In the genomic region with DNA sequence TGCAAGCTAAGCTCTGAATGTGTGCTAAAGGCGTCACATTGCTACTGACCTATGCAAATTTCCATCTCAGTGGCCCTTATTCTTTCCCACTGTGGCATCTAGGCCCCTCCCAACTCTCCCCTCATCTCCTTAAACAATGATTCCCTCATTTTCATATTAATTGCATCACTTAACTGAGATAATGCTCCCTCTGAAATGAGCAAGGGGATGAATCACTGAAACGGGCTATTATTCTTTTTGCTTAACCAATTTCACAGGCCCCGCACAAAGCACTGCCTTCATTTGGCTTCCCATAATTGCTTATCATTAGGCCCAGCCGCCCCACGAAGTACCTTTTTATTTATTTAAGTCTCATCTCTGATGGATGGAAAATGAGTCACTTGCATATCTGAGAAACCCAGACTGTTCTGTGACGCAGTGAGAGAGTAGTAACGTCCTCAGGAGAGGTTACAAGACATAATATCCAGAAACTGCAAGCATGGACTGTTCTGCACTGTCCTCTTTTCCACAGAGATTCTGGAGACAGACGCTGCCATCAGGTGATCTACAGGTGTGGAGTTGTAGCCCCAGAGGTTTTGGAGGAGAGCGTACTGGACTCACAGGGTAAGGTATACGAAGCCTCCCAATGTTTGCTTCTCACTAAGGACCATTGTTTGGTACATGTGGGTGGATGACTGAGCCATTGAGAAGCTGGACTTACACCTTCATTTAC, we compare ENCODE assay signal across 23 mouse cellular contexts. TPM values are rescaled to one million over a fixed set of nuclear protein-coding genes. Genes with fewer than 3 reads are reported as not detected.
DNase-seq lines count a peak whose midpoint lies in the region; ATAC-seq and TF ChIP-seq lines count a peak whose summit lies in the region.
"Had no signal": no experiment of that assay in that cellular context is flagged by ENCODE, and none has a peak within 500 bp of the region (broad histone marks: within the 10 kb centered on the region; RNA-seq: fewer than 3 reads in every experiment).

A gene (plus strand): TSS at position 485 of the 712 bp plus-strand sequence.

- DNase-seq in midbrain, embryonic 11.5 days (ENCODE audit: low spot score, missing footprints) = no peak
- no peak for DNase-seq in midbrain, embryonic 10.5 days (ENCODE audit: low spot score)
- DNase-seq in forebrain, embryonic 14.5 days (ENCODE audit: low spot score) = peak; percentile 66
- peak; percentile 13 for DNase-seq in hindbrain, postnatal 0 days (ENCODE audit: low spot score)
- DNase-seq in testis, postnatal 10 days (ENCODE audit: low spot score) = no peak
- no peak for DNase-seq in heart, adult 9 months (ENCODE audit: low spot score in 2 of 2)
- DNase-seq: cerebellum, adult 9-11 months; kidney, adult 2 months; kidney, postnatal 36 days; layer of hippocampus, postnatal 36 days; left cerebral cortex, postnatal 4 days; lung, embryonic 14.5 days had no signal

- peak; percentile 61; the same call in 1 of the 2 replicates for ATAC-seq in midbrain, embryonic 11.5 days (ENCODE audit: low FRiP score)
- peak; percentile 80 for ATAC-seq in forebrain, embryonic 14.5 days
- 0 out of 2 replicates have a peak, but pooled peaks have one; percentile 40 for ATAC-seq in hindbrain, postnatal 0 days
- ATAC-seq in neural tube, embryonic 14.5 days (ENCODE audit: low read depth) = peak; percentile 85
- ATAC-seq in kidney, embryonic 15.5 days (replicated peaks; ENCODE audit: low FRiP score) = no peak

- no peak within 1 kb of the TSS for H3K4me2 ChIP-seq in midbrain, embryonic 11.5 days
- H3K4me2 ChIP-seq in forebrain, embryonic 14.5 days (ENCODE audit: low read length) = no peak within 1 kb of the TSS
- H3K4me2 ChIP-seq in hindbrain, postnatal 0 days (ENCODE audit: low read depth, low read length) = no peak within 1 kb of the TSS
- no peak within 1 kb of the TSS for H3K4me2 ChIP-seq in neural tube, embryonic 14.5 days (ENCODE audit: low read depth, low read length)
- no peak within 1 kb of the TSS for H3K4me2 ChIP-seq in kidney, embryonic 15.5 days
- H3K4me2 ChIP-seq: liver, embryonic 11.5 days; lung, embryonic 14.5 days had no signal

- no peak within 1 kb of the TSS for H3K4me3 ChIP-seq in midbrain, embryonic 11.5 days (ENCODE audit: low read depth, low read length)
- H3K4me3 ChIP-seq in midbrain, embryonic 10.5 days = no peak within 1 kb of the TSS
- H3K4me3 ChIP-seq in forebrain, embryonic 14.5 days (ENCODE audit: low read depth, low read length) = no peak within 1 kb of the TSS
- no peak within 1 kb of the TSS for H3K4me3 ChIP-seq in hindbrain, postnatal 0 days (ENCODE audit: low read length)
- H3K4me3 ChIP-seq in neural tube, embryonic 14.5 days (ENCODE audit: low read depth, low read length) = no peak within 1 kb of the TSS
- H3K4me3 ChIP-seq in kidney, embryonic 15.5 days (replicated peaks) = no peak within 1 kb of the TSS
- H3K4me3 ChIP-seq: erythroblast, embryonic 14.5 days had no signal

- TF ChIP-seq CTCF in hindbrain, postnatal 0 days (IDR thresholded peaks at IDR 0.05; ENCODE audit: low read depth) = no peak

- no peaks in the 10 kb centered on the region for H3K9me3 ChIP-seq in midbrain, embryonic 11.5 days (ENCODE audit: control insufficient read depth, low read length)
- no peaks in the 10 kb centered on the region for H3K9me3 ChIP-seq in midbrain, embryonic 10.5 days (replicated peaks)
- H3K9me3 ChIP-seq in forebrain, embryonic 14.5 days (replicated peaks; ENCODE audit: control insufficient read depth, low read length) = no peaks in the 10 kb centered on the region
- H3K9me3 ChIP-seq in hindbrain, postnatal 0 days (ENCODE audit: low read length) = no peaks in the 10 kb centered on the region
- H3K9me3 ChIP-seq in neural tube, embryonic 14.5 days (ENCODE audit: control insufficient read depth, low read length) = no peaks in the 10 kb centered on the region
- H3K9me3 ChIP-seq in kidney, embryonic 15.5 days (replicated peaks) = no peaks in the 10 kb centered on the region

- no peaks in the 10 kb centered on the region for H3K4me1 ChIP-seq in midbrain, embryonic 11.5 days (ENCODE audit: control insufficient read depth, insufficient read depth, low read length)
- H3K4me1 ChIP-seq in midbrain, embryonic 10.5 days = no peaks in the 10 kb centered on the region
- peaks cover 6% of the 10 kb centered on the region; the same call in 1 of the 2 replicates for H3K4me1 ChIP-seq in forebrain, embryonic 14.5 days (ENCODE audit: control insufficient read depth, insufficient read depth, low read length)
- no peaks in the 10 kb centered on the region for H3K4me1 ChIP-seq in hindbrain, postnatal 0 days (ENCODE audit: insufficient read depth, low read length)
- H3K4me1 ChIP-seq in neural tube, embryonic 14.5 days (ENCODE audit: control insufficient read depth, insufficient read depth, low read length) = no peaks in the 10 kb centered on the region
- no peaks in the 10 kb centered on the region for H3K4me1 ChIP-seq in kidney, embryonic 15.5 days

- no peak within 1 kb of the TSS for H3K27ac ChIP-seq in midbrain, embryonic 11.5 days (ENCODE audit: low read depth, low read length)
- no peak within 1 kb of the TSS for H3K27ac ChIP-seq in midbrain, embryonic 10.5 days (replicated peaks)
- H3K27ac ChIP-seq in forebrain, embryonic 14.5 days (ENCODE audit: low read depth, low read length) = no peak within 1 kb of the TSS
- H3K27ac ChIP-seq in hindbrain, postnatal 0 days = no peak within 1 kb of the TSS
- H3K27ac ChIP-seq in neural tube, embryonic 14.5 days (ENCODE audit: low read depth, low read length) = peak within 1 kb of the TSS; percentile 23; the same call in 1 of the 2 replicates
- no peak within 1 kb of the TSS for H3K27ac ChIP-seq in kidney, embryonic 15.5 days
- H3K27ac ChIP-seq: macrophage had no signal

- no peaks in the 10 kb centered on the region for H3K36me3 ChIP-seq in midbrain, embryonic 11.5 days (ENCODE audit: control insufficient read depth, insufficient read depth, low read length)
- no peaks in the 10 kb centered on the region for H3K36me3 ChIP-seq in midbrain, embryonic 10.5 days
- H3K36me3 ChIP-seq in forebrain, embryonic 14.5 days (ENCODE audit: control insufficient read depth, insufficient read depth, low read length) = no peaks in the 10 kb centered on the region
- no peaks in the 10 kb centered on the region for H3K36me3 ChIP-seq in hindbrain, postnatal 0 days (ENCODE audit: insufficient read depth, low read length)
- H3K36me3 ChIP-seq in neural tube, embryonic 14.5 days (ENCODE audit: control insufficient read depth, insufficient read depth, low read length) = no peaks in the 10 kb centered on the region
- no peaks in the 10 kb centered on the region for H3K36me3 ChIP-seq in kidney, embryonic 15.5 days

- no peak within 1 kb of the TSS for H3K9ac ChIP-seq in midbrain, embryonic 11.5 days (ENCODE audit: low read length)
- H3K9ac ChIP-seq in forebrain, embryonic 14.5 days (ENCODE audit: low read length) = no peak within 1 kb of the TSS
- H3K9ac ChIP-seq in hindbrain, postnatal 0 days (replicated peaks; ENCODE audit: low read length) = no peak within 1 kb of the TSS
- no peak within 1 kb of the TSS for H3K9ac ChIP-seq in neural tube, embryonic 14.5 days (replicated peaks; ENCODE audit: low read depth, low read length)
- no peak within 1 kb of the TSS for H3K9ac ChIP-seq in kidney, embryonic 15.5 days
- H3K9ac ChIP-seq: lung, embryonic 14.5 days had no signal

- 81% methylated on average over 10 of the region's 10 CpGs for WGBS in midbrain, embryonic 11.5 days
- WGBS in midbrain, embryonic 10.5 days = 87% methylated on average over 10 of the region's 10 CpGs
- 30% methylated on average over 10 of the region's 10 CpGs for WGBS in forebrain, embryonic 14.5 days
- WGBS in hindbrain, postnatal 0 days = 49% methylated on average over 10 of the region's 10 CpGs
- 47% methylated on average over 10 of the region's 10 CpGs for WGBS in neural tube, embryonic 14.5 days
- 84% methylated on average over 10 of the region's 10 CpGs for WGBS in kidney, embryonic 15.5 days

- no peaks in the 10 kb centered on the region for H3K27me3 ChIP-seq in midbrain, embryonic 11.5 days (ENCODE audit: control insufficient read depth, insufficient read depth, low read length)
- H3K27me3 ChIP-seq in midbrain, embryonic 10.5 days (ENCODE audit: low read depth, poor library complexity, severe bottlenecking) = no peaks in the 10 kb centered on the region
- H3K27me3 ChIP-seq in forebrain, embryonic 14.5 days (replicated peaks; ENCODE audit: control insufficient read depth, insufficient read depth, low read length) = no peaks in the 10 kb centered on the region
- H3K27me3 ChIP-seq in hindbrain, postnatal 0 days (ENCODE audit: insufficient read depth, low read length) = no peaks in the 10 kb centered on the region
- H3K27me3 ChIP-seq in neural tube, embryonic 14.5 days (ENCODE audit: control insufficient read depth, insufficient read depth, low read length) = no peaks in the 10 kb centered on the region
- no peaks in the 10 kb centered on the region for H3K27me3 ChIP-seq in kidney, embryonic 15.5 days

RNA-seq across cellular contexts. Expression of the gene that starts here (rescaled TPM):
- polyA plus RNA-seq in midbrain, embryonic 11.5 days (2014; fragmentation: Nextera tagmentation; extraction: Ambion mirVana) = not detected in 2 replicates
- polyA plus RNA-seq in midbrain, embryonic 10.5 days (2016; fragmentation: Nextera tagmentation; extraction: Ambion mirVana) = not detected in 2 replicates
- 0.06 TPM in 1 of 2 replicates, not detected in the other for polyA plus RNA-seq in forebrain, embryonic 14.5 days (2014; fragmentation: Nextera tagmentation; extraction: Ambion mirVana)
- 0.79 TPM in 1 of 2 replicates, not detected in the other for total RNA-seq in hindbrain, postnatal 0 days (2014; rRNA removed)
- not detected in 2 replicates for polyA plus RNA-seq in hindbrain, postnatal 0 days (2015; fragmentation: Nextera tagmentation; extraction: Ambion mirVana)
- polyA plus RNA-seq in neural tube, embryonic 14.5 days (2014; fragmentation: Nextera tagmentation; extraction: Ambion mirVana) = 0.11 TPM in 1 of 2 replicates, not detected in the other
- not detected in 2 replicates for polyA plus RNA-seq in kidney, embryonic 15.5 days (2015; fragmentation: Nextera tagmentation; extraction: Ambion mirVana)
- total RNA-seq: granulocyte monocyte progenitor cell, adult 5-6 weeks; hematopoietic stem cell, adult 5-6 weeks; layer of hippocampus, postnatal 36 days; left cerebral cortex, postnatal 4 days; MEL had no signal
- polyA plus RNA-seq: erythroblast, embryonic 14.5 days; heart, embryonic 14.5 days; kidney, adult 2 months; liver, embryonic 11.5 days; lung, embryonic 14.5 days; macrophage; small intestine, adult 2 months; stomach, embryonic 14.5 days had no signal

Comparison
In these comparisons a context has a peak if more than half of its experiments do, and no peak if none do; other contexts are left out.
1. Peak in ATAC-seq in midbrain, embryonic 11.5 days; RNA of the gene not detected or under 1 TPM.
2. Peak in DNase-seq and ATAC-seq in forebrain, embryonic 14.5 days; RNA of the gene not detected or under 1 TPM.
3. Peak in DNase-seq and ATAC-seq in hindbrain, postnatal 0 days; RNA of the gene not detected or under 1 TPM.
4. Peak in ATAC-seq and H3K27ac ChIP-seq in neural tube, embryonic 14.5 days; RNA of the gene not detected or under 1 TPM.